Mouse (Mus musculus) forebrain, embryonic 11.5 days (tissue): Measurements from ENCODE around the gene Limk1. TPM values are rescaled to one million over a fixed set of nuclear protein-coding genes. Genes with fewer than 3 reads are reported as not detected.

Source experiments
- ATAC-seq: fragments of 200-750 bp; cut with Nextera tagmentation; replicated peaks from 2 replicates; pipeline ENCODE4 v1.8.0; 2017; ENCODE audit warnings: moderate TSS enrichment; ENCODE audit not compliant: low FRiP score
- DNase-seq: peaks from one replicate; pipeline ENCODE4 v3.0.0-alpha.2; 2017; ENCODE audit warnings: low spot score
- H3K27ac ChIP-seq: fragments of 300-500 bp; sonication (generic); 2 replicates; pipeline ENCODE4 v1.5.1; 2014; ENCODE audit warnings: low read depth, low read length
- H3K27me3 ChIP-seq: fragments of 300-500 bp; sonication (generic); 2 replicates; pipeline ENCODE4 v1.6.1; 2014; ENCODE audit warnings: mild to moderate bottlenecking, low read length, mixed read lengths; ENCODE audit not compliant: control insufficient read depth, insufficient read depth
- H3K36me3 ChIP-seq: fragments of 300-500 bp; sonication (generic); 2 replicates; pipeline ENCODE4 v1.6.1; 2014; ENCODE audit warnings: mild to moderate bottlenecking, low read length, moderate library complexity, mixed read lengths; ENCODE audit not compliant: control insufficient read depth, insufficient read depth
- H3K4me1 ChIP-seq: fragments of 300-500 bp; sonication (generic); replicated peaks from 2 replicates; pipeline ENCODE4 v1.6.1; 2014; ENCODE audit warnings: low read length, mixed read lengths; ENCODE audit not compliant: control insufficient read depth, insufficient read depth
- H3K4me2 ChIP-seq: fragments of 300-500 bp; sonication (generic); 2 replicates; pipeline ENCODE4 v1.6.1; 2014; ENCODE audit warnings: low read depth, mild to moderate bottlenecking, low read length, moderate library complexity, mixed read lengths; ENCODE audit not compliant: severe bottlenecking
- H3K4me3 ChIP-seq: fragments of 300-500 bp; sonication (generic); 2 replicates; pipeline ENCODE4 v1.5.1; 2014; ENCODE audit warnings: low read depth, low read length
- H3K9ac ChIP-seq: fragments of 300-500 bp; sonication (generic); 2 replicates; pipeline ENCODE4 v1.6.1; 2014; ENCODE audit warnings: low read length
- H3K9me3 ChIP-seq: fragments of 300-500 bp; sonication (generic); 2 replicates; pipeline ENCODE4 v1.6.1; 2016; ENCODE audit warnings: low read length, mixed read lengths; ENCODE audit not compliant: control insufficient read depth
- WGBS: fragments of 180-500 bp; shearing (Covaris S2); extraction: QIAGEN DNeasy Blood & Tissue Kit; methylation state at CpG from one replicate; pipeline ENCODE4 v1.1.7; 2014; 5-methylcytosine and 5-hydroxymethylcytosine counted together
- polyA plus RNA-seq: library from polyadenylated mRNA; unstranded; fragments of >200 nt; fragmentation: Nextera tagmentation; extraction: Ambion mirVana; gene quantifications from 2 replicates; pipeline ENCODE4 v1.2.1, GENCODE M21; 2014

Limk1 gene
- polyA plus RNA-seq, 1 experiment from 2014 or later: 11.2 TPM

- Histone ChIP-seq H3K9ac (no peak overlapping the region), H3K9me3 (no peaks in the 10 kb centered on the region), H3K4me1 (no peaks in the 10 kb centered on the region), H3K36me3 (peaks cover 9% of the 10 kb centered on the region), H3K4me2 (no peak overlapping the region), H3K27me3 (no peaks in the 10 kb centered on the region), H3K4me3 (no peak overlapping the region), H3K27ac (no peak overlapping the region)
- 91% methylated on average over 8 of the region's 8 CpGs for WGBS
- DNase-seq: no peak
- no peak for ATAC-seq
Measured at GRCm38 (mm10) chr5:134615380-134615779, 73.0 kb downstream of the Limk1 start.

DNA sequence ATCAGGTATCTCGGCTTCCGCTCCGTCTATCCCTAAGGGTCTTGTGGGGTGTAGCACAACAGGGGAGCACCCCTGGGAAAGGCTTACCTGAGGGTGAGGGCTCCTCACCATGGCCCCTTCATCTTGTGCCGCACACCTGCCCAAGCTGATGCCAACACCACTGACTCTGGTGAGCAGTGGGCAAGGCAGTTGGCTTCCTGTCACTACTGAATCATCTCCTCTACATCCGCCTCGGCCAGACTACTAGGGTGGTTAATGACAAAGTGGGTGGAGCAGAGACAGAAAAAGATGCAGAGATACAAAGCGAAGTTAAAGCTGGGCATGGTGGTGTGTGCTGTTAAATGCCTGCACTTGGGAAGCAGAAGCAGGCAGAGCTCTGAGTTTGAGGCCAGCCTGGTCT lies 73.6 kb downstream of the Limk1 start, which contains the start of gene Lat2:
Gene Lat2, minus strand, starts transcription at position 224 of the 400 bp plus-strand sequence.
- Histone ChIP-seq H3K4me1 (no peaks in the 10 kb centered on the region), H3K9ac (no peak within 1 kb of the TSS), H3K36me3 (peaks cover 3% of the 10 kb centered on the region; the same call in 1 of the 2 replicates), H3K4me3 (no peak within 1 kb of the TSS), H3K27ac (no peak within 1 kb of the TSS), H3K4me2 (no peak within 1 kb of the TSS), H3K27me3 (no peaks in the 10 kb centered on the region), H3K9me3 (no peaks in the 10 kb centered on the region)
- DNase-seq: no peak
- ATAC-seq: no peak
- 91% methylated on average over 7 of the region's 7 CpGs for WGBS

- Histone ChIP-seq H3K4me1 (no peaks in the 10 kb centered on the region), H3K36me3 (peaks cover 2% of the 10 kb centered on the region; the same call in 1 of the 2 replicates), H3K27me3 (no peaks in the 10 kb centered on the region), H3K9me3 (no peaks in the 10 kb centered on the region), H3K9ac (no peak overlapping the region), H3K4me2 (no peak overlapping the region), H3K27ac (no peak overlapping the region), H3K4me3 (no peak overlapping the region)
- DNase-seq (no peak), ATAC-seq (no peak)
- WGBS: 90% methylated on average over 8 of the region's 8 CpGs
Measured at GRCm38 (mm10) chr5:134614296-134614695, 74.1 kb downstream of the Limk1 start.

DNA sequence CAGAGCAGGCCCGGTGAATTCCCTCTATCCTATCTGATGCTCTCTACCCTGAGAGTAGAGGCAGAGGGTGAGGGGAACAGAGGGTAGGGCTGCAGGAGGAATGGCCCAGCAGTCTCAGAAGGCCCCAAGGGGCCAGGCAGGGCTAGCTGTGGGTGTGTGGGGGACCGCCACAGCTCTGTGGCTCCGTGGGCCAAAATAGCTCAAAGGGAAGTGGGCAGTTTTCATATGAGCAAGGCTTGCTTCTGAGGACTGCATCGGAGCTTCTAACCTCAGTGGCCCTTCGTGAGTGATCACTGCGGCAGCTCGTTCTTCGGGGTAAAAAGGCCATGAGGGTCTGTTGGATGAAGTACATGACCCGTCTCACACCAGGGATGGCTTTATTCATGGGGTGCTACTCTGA lies 74.7 kb downstream of the Limk1 start:
- no peaks in the 10 kb centered on the region for H3K27me3 ChIP-seq
- H3K4me1 ChIP-seq: no peaks in the 10 kb centered on the region
- no peak overlapping the region for H3K4me3 ChIP-seq
- no peak overlapping the region for H3K27ac ChIP-seq
- no peak for DNase-seq
- peaks cover 2% of the 10 kb centered on the region; the same call in 1 of the 2 replicates for H3K36me3 ChIP-seq
- no peak overlapping the region for H3K9ac ChIP-seq
- WGBS: 91% methylated on average over 9 of the region's 9 CpGs
- H3K4me2 ChIP-seq: no peak overlapping the region
- no peaks in the 10 kb centered on the region for H3K9me3 ChIP-seq
- no peak for ATAC-seq

DNA sequence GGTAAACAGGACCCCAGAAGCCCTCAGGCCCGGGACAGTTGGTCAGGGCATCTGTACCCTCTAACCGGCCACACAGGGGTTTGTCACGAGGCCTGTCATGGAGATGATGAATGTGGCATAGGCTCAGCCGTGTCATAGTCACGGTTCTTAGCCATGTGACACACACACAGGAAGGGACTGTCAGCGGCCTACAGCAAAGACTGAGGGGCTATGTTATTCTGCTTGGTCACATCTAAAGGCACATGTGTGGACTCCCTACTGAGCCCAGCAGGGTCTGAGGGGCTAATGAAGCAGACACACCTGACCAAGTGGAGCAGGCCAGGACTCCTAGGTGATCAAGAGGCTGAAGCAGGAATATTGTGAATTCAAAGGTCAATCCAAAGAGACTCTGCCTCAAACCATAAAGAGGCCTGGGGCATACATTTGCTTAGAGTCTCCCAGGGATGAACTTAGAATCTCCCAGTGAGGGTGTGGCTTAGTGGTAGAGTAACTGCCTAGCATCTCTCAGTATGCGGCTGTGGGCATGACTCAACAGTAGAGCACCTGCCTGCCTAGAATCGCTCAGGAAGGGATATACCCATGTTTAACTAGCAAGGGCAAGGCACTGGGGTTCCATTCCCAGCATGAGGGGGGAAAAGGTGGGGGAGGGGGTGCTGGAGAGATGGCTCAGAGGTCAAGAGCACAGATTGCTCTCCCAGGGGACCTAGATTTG lies 76.4 kb downstream of the Limk1 start:
- Histone ChIP-seq H3K9me3 (no peaks in the 10 kb centered on the region), H3K4me3 (no peak overlapping the region), H3K27ac (no peak overlapping the region), H3K36me3 (peaks cover 2% of the 10 kb centered on the region; the same call in 1 of the 2 replicates), H3K9ac (no peak overlapping the region), H3K4me2 (no peak overlapping the region), H3K4me1 (no peaks in the 10 kb centered on the region), H3K27me3 (no peaks in the 10 kb centered on the region)
- WGBS: 78% methylated on average over 8 of the region's 8 CpGs
- ATAC-seq (no peak), DNase-seq (no peak)

GRCm38 (mm10) chr5:134609916-134610643 lies 78.3 kb downstream of the Limk1 start:
- H3K4me3 ChIP-seq: no peak overlapping the region
- H3K9me3 ChIP-seq: no peaks in the 10 kb centered on the region
- no peak overlapping the region for H3K9ac ChIP-seq
- DNase-seq: no peak
- ATAC-seq: no peak
- no peaks in the 10 kb centered on the region for H3K27me3 ChIP-seq
- no peaks in the 10 kb centered on the region for H3K4me1 ChIP-seq
- H3K27ac ChIP-seq: no peak overlapping the region
- WGBS: 89% methylated on average over 12 of the region's 12 CpGs
- H3K36me3 ChIP-seq: no peaks in the 10 kb centered on the region
- no peak overlapping the region for H3K4me2 ChIP-seq

- H3K27ac ChIP-seq: no peak overlapping the region
- DNase-seq (no peak), ATAC-seq (no peak)
- no peaks in the 10 kb centered on the region for H3K36me3 ChIP-seq
- WGBS: 74% methylated on average over 5 of the region's 5 CpGs
- H3K9me3 ChIP-seq: no peaks in the 10 kb centered on the region
- H3K27me3 ChIP-seq: no peaks in the 10 kb centered on the region
- H3K4me2 ChIP-seq: no peak overlapping the region
- H3K9ac ChIP-seq: no peak overlapping the region
- H3K4me1 ChIP-seq: no peaks in the 10 kb centered on the region
- no peak overlapping the region for H3K4me3 ChIP-seq
Measured at GRCm38 (mm10) chr5:134607121-134607520, 81.3 kb downstream of the Limk1 start.

- no peaks in the 10 kb centered on the region for H3K4me1 ChIP-seq
- H3K4me2 ChIP-seq: no peak overlapping the region
- H3K27me3 ChIP-seq: no peaks in the 10 kb centered on the region
- H3K4me3 ChIP-seq: no peak overlapping the region
- no peaks in the 10 kb centered on the region for H3K9me3 ChIP-seq
- H3K27ac ChIP-seq: no peak overlapping the region
- H3K36me3 ChIP-seq: no peaks in the 10 kb centered on the region
- H3K9ac ChIP-seq: no peak overlapping the region
- ATAC-seq (no peak), DNase-seq (no peak)
Measured at GRCm38 (mm10) chr5:134606314-134606713, 82.1 kb downstream of the Limk1 start.
